Mouse (Mus musculus): ENCODE measurements around the gene Tbc1d9b. TPM values are rescaled to one million over a fixed set of nuclear protein-coding genes. Genes with fewer than 3 reads are reported as not detected.
A peak's percentile ranks its signal among the peaks of the same experiment; 100 is the strongest.

Tbc1d9b gene
- polyA plus RNA-seq, 1 experiment, result 10.9 TPM

DNA sequence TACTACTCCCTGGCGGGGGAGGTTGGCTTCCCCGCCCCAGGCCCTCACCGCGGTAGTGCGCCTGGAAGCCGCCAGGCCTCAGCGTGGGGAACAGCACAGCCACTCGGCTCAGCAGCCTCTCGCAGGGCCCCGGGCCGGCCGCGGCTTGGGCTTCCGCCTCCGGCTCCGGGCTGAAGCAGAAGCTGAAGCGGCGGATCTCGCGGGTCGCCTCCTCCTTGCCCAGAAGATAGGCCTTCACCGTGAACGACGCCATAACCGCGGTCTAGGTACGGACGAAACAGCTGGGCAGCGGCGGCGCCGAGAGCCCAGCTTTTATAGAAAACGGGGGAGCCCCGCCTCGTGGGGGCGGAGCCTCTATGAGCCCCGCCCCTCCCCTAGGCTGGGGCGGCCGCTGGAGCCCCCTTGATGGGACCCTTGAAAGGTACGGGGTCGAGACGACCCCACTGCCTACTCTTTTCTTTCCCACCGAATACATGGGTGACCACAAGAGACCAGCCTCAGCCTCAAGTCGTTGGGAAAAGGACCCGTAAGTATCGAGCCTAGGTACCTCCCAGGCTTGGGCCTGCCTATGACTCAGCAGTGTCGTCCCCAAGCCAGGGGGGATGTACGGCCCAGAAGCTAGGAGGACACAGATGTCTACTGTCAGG is 79.4 kb downstream of the Tbc1d9b start, which contains the start of the genes Sqstm1 and Mgat4b:
Sqstm1 (minus strand) TSS at position 323 of the 647 bp plus-strand sequence.
Mgat4b (plus strand) TSS at position 386 of the 647 bp plus-strand sequence.
- no peak for TF ChIP-seq CTCF (IDR thresholded peaks at IDR 0.05; ENCODE audit: control insufficient read depth, insufficient read depth, insufficient replicate concordance, low read depth, low read length)
- peak; percentile 96 for TF ChIP-seq POLR2A (IDR thresholded peaks at IDR 0.05; ENCODE audit: control insufficient read depth, low read depth, low read length)
- no peaks in the 10 kb centered on the region for H3K27me3 ChIP-seq (ENCODE audit: control insufficient read depth, insufficient read depth, low read length)

DNA sequence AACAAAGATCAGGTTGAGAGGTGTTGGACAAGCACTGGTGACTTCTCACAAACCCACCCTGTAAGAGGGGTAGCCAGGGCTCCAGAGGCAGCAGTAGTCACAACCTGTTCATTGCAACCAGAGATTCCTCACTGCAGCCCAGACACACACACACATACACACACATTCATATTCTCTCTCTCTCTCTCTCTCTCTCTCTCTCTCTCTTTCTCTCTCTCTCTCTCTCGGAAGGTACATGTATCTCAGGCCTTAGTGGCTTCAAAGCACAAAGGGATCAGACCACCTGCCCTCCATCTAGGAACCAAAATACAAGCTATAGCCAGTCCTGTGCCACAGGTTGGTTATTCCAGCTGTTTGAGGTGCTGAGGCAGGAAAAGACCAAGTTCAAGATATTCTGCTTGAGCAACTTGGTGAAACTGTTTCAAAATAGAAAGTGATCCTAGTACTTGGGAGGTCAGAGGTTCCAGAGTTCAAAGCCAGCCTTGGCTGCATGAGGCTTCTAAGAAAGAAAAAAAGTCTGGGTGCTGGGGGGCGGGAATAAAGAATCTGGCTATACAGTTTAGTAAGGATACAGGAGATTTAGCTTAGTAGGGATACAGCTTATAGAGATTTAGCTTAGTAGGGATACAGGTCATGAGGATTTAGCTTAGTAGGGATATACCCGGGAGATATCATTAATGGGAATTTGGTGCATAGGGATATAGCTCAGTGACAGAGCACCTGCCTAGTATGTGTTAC is 80.3 kb downstream of the Tbc1d9b start:
- no peaks in the 10 kb centered on the region; the same call in 1 of the 2 replicates for H3K36me3 ChIP-seq (ENCODE audit: control insufficient read depth, insufficient read depth, low read length)
- no peak overlapping the region for H3K27ac ChIP-seq (ENCODE audit: control insufficient read depth, insufficient read depth, low read depth, low read length)
- peaks cover 2% of the 10 kb centered on the region for H3K4me1 ChIP-seq (ENCODE audit: control insufficient read depth, insufficient read depth, low read length)
- H3K27me3 ChIP-seq (ENCODE audit: control insufficient read depth, insufficient read depth, low read length), result no peaks in the 10 kb centered on the region
- TF ChIP-seq POLR2A (IDR thresholded peaks at IDR 0.05; ENCODE audit: control insufficient read depth, low read depth, low read length), result no peak
- no peak for TF ChIP-seq CTCF (IDR thresholded peaks at IDR 0.05; ENCODE audit: control insufficient read depth, insufficient read depth, insufficient replicate concordance, low read depth, low read length)
- H3K4me3 ChIP-seq (ENCODE audit: control insufficient read depth, low read depth, low read length), result peak overlapping the region; percentile 95

More for the DNA sequence above, 79.4 kb downstream of the Tbc1d9b start, which contains the start of the genes Sqstm1 and Mgat4b:
- H3K27ac ChIP-seq (ENCODE audit: control insufficient read depth, insufficient read depth, low read depth, low read length), result peak within 1 kb of the TSS; percentile 96
- peaks cover 2% of the 10 kb centered on the region for H3K4me1 ChIP-seq (ENCODE audit: control insufficient read depth, insufficient read depth, low read length)
- peak within 1 kb of the TSS; percentile 95 for H3K4me3 ChIP-seq (ENCODE audit: control insufficient read depth, low read depth, low read length)
- peaks cover 4% of the 10 kb centered on the region for H3K36me3 ChIP-seq (ENCODE audit: control insufficient read depth, insufficient read depth, low read length)

DNA sequence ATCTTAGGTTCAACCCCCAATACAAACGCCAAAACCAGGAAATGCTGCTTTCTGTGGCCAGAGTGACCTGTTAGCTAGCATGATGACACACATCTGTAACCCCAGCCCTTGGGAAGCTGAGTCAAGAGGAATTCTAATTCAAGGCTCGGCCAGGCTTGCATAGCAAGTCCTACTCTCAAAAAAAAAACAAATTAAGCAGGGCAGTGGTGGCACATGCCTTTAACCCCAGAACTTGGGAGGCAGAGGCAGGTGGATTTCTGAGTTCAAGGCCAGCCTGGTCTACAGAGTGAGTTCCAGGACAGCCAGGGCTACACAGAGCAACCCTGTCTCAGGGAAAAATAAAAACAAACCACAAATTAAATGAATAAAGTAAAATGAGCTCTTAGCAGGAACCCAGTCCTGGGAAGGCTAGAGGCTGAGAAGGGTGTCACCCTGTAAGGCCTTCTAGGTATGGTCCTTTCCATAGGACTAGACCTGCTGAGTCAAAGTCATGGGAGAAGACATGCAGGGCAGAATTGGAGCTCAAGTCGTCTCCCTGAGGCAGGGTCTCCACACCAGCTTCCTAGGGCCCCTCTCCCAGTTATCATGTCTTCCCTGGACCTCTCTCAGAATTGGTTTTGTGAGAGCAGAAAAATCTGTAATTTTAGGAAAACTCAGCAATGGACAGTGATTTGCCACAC is 81.0 kb downstream of the Tbc1d9b start:
- Histone ChIP-seq H3K4me3 (ENCODE audit: control insufficient read depth, low read depth, low read length) (no peak overlapping the region), H3K4me1 (ENCODE audit: control insufficient read depth, insufficient read depth, low read length) (peaks cover 2% of the 10 kb centered on the region), H3K36me3 (ENCODE audit: control insufficient read depth, insufficient read depth, low read length) (no peaks in the 10 kb centered on the region), H3K27ac (ENCODE audit: control insufficient read depth, insufficient read depth, low read depth, low read length) (peak overlapping the region; percentile 20; the same call in 1 of the 2 replicates), H3K27me3 (ENCODE audit: control insufficient read depth, insufficient read depth, low read length) (no peaks in the 10 kb centered on the region)
- no peak for TF ChIP-seq POLR2A (IDR thresholded peaks at IDR 0.05; ENCODE audit: control insufficient read depth, low read depth, low read length)
- no peak for TF ChIP-seq CTCF (IDR thresholded peaks at IDR 0.05; ENCODE audit: control insufficient read depth, insufficient read depth, insufficient replicate concordance, low read depth, low read length)

DNA sequence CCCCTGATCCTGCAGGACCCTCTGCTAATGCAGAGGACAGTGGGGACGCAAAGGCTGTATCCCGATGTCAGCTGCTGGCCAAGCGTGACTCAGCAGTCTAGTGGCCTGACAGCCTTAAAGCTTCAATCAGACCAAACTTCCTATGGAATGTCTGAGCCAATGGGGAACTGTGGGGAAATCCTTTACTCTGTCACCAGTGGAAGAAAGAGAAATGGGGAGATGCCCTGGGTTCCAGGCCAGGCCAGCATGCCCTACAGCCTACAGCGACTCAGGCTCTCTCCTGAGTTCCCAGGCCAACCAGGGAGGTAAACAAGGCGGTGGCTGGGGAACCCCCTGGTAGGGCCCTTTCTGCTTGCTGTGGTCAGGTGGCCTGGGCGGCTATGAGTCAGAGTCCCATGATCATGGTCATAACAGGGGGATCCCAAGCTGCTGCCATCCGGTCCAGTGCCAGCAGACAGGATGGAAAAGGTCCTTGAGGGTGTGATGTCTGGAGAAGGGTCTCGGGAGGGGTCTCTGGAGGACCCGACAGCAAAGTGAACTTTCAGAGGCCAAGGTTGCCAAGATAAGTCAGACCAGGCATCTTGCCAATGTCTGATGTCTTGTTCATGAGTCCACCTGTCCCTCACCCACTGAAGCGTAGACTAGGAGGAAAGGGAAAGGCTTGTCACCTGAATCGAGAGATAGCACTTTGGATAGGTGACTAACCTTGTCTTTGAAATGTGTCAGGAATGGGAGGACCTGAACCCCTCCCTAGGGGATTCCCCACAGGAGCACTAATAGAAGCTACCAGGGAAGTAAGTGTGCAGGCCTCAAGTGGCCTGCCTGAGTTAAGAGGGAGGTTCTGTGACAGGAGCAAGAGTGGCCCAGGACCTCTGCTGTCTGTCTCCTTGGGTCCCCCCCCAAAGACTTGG is 81.9 kb downstream of the Tbc1d9b start:
- peak overlapping the region; percentile 20; the same call in 1 of the 2 replicates for H3K27ac ChIP-seq (ENCODE audit: control insufficient read depth, insufficient read depth, low read depth, low read length)
- H3K36me3 ChIP-seq (ENCODE audit: control insufficient read depth, insufficient read depth, low read length), result no peaks in the 10 kb centered on the region
- TF ChIP-seq CTCF (IDR thresholded peaks at IDR 0.05; ENCODE audit: control insufficient read depth, insufficient read depth, insufficient replicate concordance, low read depth, low read length) (no peak), POLR2A (IDR thresholded peaks at IDR 0.05; ENCODE audit: control insufficient read depth, low read depth, low read length) (no peak)
- H3K4me3 ChIP-seq (ENCODE audit: control insufficient read depth, low read depth, low read length), result no peak overlapping the region
- no peaks in the 10 kb centered on the region for H3K27me3 ChIP-seq (ENCODE audit: control insufficient read depth, insufficient read depth, low read length)
- peaks cover 2% of the 10 kb centered on the region for H3K4me1 ChIP-seq (ENCODE audit: control insufficient read depth, insufficient read depth, low read length)

DNA sequence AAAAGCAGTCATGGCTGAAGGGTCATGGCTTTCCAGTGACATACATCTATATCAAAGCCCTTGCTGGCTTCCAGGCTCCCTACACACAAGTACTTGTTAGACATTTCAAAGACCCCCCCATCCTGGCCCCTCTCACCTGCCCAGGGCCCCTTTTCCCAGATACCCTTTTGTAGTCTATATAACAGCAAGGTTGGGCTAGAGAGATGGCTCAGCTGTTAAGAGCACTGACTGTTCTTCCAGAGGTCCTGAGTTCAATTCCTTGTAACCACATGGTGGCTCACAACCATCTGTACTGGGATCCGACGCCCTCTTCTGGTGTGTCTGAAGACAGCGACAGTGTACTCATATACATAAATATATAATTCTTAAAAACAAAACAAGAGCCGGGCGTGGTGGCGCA is 83.4 kb downstream of the Tbc1d9b start:
- TF ChIP-seq POLR2A (IDR thresholded peaks at IDR 0.05; ENCODE audit: control insufficient read depth, low read depth, low read length) (no peak), CTCF (IDR thresholded peaks at IDR 0.05; ENCODE audit: control insufficient read depth, insufficient read depth, insufficient replicate concordance, low read depth, low read length) (no peak)
- peaks cover 2% of the 10 kb centered on the region for H3K4me1 ChIP-seq (ENCODE audit: control insufficient read depth, insufficient read depth, low read length)
- H3K27me3 ChIP-seq (ENCODE audit: control insufficient read depth, insufficient read depth, low read length), result no peaks in the 10 kb centered on the region
- no peak overlapping the region for H3K4me3 ChIP-seq (ENCODE audit: control insufficient read depth, low read depth, low read length)
- H3K27ac ChIP-seq (ENCODE audit: control insufficient read depth, insufficient read depth, low read depth, low read length), result no peak overlapping the region
- H3K36me3 ChIP-seq (ENCODE audit: control insufficient read depth, insufficient read depth, low read length), result no peaks in the 10 kb centered on the region

DNA sequence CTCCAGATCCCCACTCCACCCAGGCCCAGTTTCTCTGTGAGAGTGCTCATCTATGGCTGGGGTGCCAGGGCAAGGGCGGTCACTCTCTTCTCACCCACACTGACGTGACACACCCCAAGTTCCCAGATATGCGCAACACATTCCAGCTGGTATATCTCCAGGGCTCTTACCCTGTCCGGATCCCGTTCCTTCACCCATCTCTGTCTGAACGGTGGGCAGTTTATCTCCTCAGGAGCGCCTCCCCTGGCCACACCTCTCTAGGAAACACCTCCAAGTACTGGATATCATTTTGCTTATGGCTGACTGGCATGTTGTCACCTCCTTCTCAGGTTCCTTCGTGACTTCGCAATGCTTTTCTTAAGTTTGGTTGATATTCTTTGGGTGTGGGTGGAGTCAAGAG is 84.4 kb downstream of the Tbc1d9b start:
- no peaks in the 10 kb centered on the region for H3K36me3 ChIP-seq (ENCODE audit: control insufficient read depth, insufficient read depth, low read length)
- no peak overlapping the region for H3K27ac ChIP-seq (ENCODE audit: control insufficient read depth, insufficient read depth, low read depth, low read length)
- no peaks in the 10 kb centered on the region for H3K27me3 ChIP-seq (ENCODE audit: control insufficient read depth, insufficient read depth, low read length)
- H3K4me3 ChIP-seq (ENCODE audit: control insufficient read depth, low read depth, low read length), result no peak overlapping the region
- TF ChIP-seq CTCF (IDR thresholded peaks at IDR 0.05; ENCODE audit: control insufficient read depth, insufficient read depth, insufficient replicate concordance, low read depth, low read length) (no peak), POLR2A (IDR thresholded peaks at IDR 0.05; ENCODE audit: control insufficient read depth, low read depth, low read length) (no peak)
- H3K4me1 ChIP-seq (ENCODE audit: control insufficient read depth, insufficient read depth, low read length), result peaks cover 2% of the 10 kb centered on the region
